Mouse (Mus musculus): ENCODE measurements around the gene Cfap221.

The Cfap221 gene

GRCm38 (mm10) chr1:119902551-119903230, 94.3 kb downstream of the Cfap221 start:
- DNase-seq (ENCODE audit: low spot score), result peak; percentile 29

GRCm38 (mm10) chr1:119899195-119900123, 97.6 kb downstream of the Cfap221 start:
- no peak for DNase-seq (ENCODE audit: low spot score)

GRCm38 (mm10) chr1:119894936-119895335, 102.1 kb downstream of the Cfap221 start:
- peak; percentile 75 for DNase-seq (ENCODE audit: low spot score)

GRCm38 (mm10) chr1:119893600-119893999, 103.4 kb downstream of the Cfap221 start:
- no peak for DNase-seq (ENCODE audit: low spot score)

GRCm38 (mm10) chr1:119892933-119893332, 104.1 kb downstream of the Cfap221 start:
- no peak for DNase-seq (ENCODE audit: low spot score)

GRCm38 (mm10) chr1:119891865-119892264, 105.2 kb downstream of the Cfap221 start:
- DNase-seq (ENCODE audit: low spot score), result no peak

GRCm38 (mm10) chr1:119891149-119891548, 105.9 kb downstream of the Cfap221 start:
- DNase-seq (ENCODE audit: low spot score), result no peak

- no peak for DNase-seq (ENCODE audit: low spot score)
Observed at GRCm38 (mm10) chr1:119889347-119889746, 107.7 kb downstream of the Cfap221 start.

GRCm38 (mm10) chr1:119886320-119886719, 110.7 kb downstream of the Cfap221 start:
- DNase-seq (ENCODE audit: low spot score), result no peak

- DNase-seq (ENCODE audit: low spot score), result no peak
Observed at GRCm38 (mm10) chr1:119884272-119884671, 112.8 kb downstream of the Cfap221 start.

GRCm38 (mm10) chr1:119878909-119879308, 118.1 kb downstream of the Cfap221 start:
- peak; percentile 86 for DNase-seq (ENCODE audit: low spot score)

GRCm38 (mm10) chr1:119877469-119877868, 119.6 kb downstream of the Cfap221 start:
- no peak for DNase-seq (ENCODE audit: low spot score)

Data from adipocyte (in vitro differentiated cells).